Comparison of ENCODE assay signal across 9 mouse cellular contexts in genomic region chr7:34131959-34132354, GRCm38 (mm10). TPM values are rescaled to one million over a fixed set of nuclear protein-coding genes. Genes with fewer than 3 reads are reported as not detected.
DNase-seq lines count a peak whose midpoint lies in the region; ATAC-seq and TF ChIP-seq lines count a peak whose summit lies in the region.
"Had no signal": no experiment of that assay in that cellular context is flagged by ENCODE, and none has a peak within 500 bp of the region (broad histone marks: within the 10 kb centered on the region; RNA-seq: fewer than 3 reads in every experiment).

No protein-coding gene starts in this region.

- H3K9ac ChIP-seq in intestine, embryonic 14.5 days (ENCODE audit: low read length), result peak overlapping the region; percentile 96
- H3K9ac ChIP-seq in neural tube, embryonic 12.5 days, result peak overlapping the region; percentile 90

- TF ChIP-seq CTCF in kidney, adult 2 months (conservative IDR thresholded peaks at IDR 0.05; ENCODE audit: insufficient read depth, insufficient read length, low read depth, low read length), result no peak

- H3K4me3 ChIP-seq in kidney, adult 2 months (ENCODE audit: insufficient read depth, low read depth, low read length), result peak overlapping the region; percentile 84
- H3K4me3 ChIP-seq in brown adipose tissue, adult 24 weeks (ENCODE audit: insufficient read depth, low read depth, low read length), result peak overlapping the region; percentile 67
- peak overlapping the region; percentile 71 for H3K4me3 ChIP-seq in intestine, embryonic 14.5 days (ENCODE audit: low read depth, low read length)
- peak overlapping the region; percentile 81 for H3K4me3 ChIP-seq in neural tube, embryonic 12.5 days

- no peak for DNase-seq in kidney, adult 2 months
- DNase-seq in kidney, adult 9 months, result no peak
- peak; percentile 65 for DNase-seq in intestine, embryonic 14.5 days (ENCODE audit: low spot score)
- no peak for DNase-seq in ovary, postnatal 10 days (ENCODE audit: low spot score)
- no peak for DNase-seq in c-Kit-positive CD71-positive TER-119-positive erythroid progenitor cells, embryonic 14.5 days (ENCODE audit: low spot score)
- no peak for DNase-seq in testis, postnatal 14 days (ENCODE audit: low spot score)

- no peak for TF ChIP-seq POLR2A in kidney, adult 2 months (IDR thresholded peaks at IDR 0.05; ENCODE audit: low read depth, low read length)

- no peaks in the 10 kb centered on the region for H3K36me3 ChIP-seq in kidney, adult 2 months (ENCODE audit: control insufficient read depth, insufficient read depth, low read length)
- H3K36me3 ChIP-seq in intestine, embryonic 14.5 days (ENCODE audit: control insufficient read depth, insufficient read depth, low read length), result 0 out of 2 replicates have a peak, but pooled peaks cover 4% of the 10 kb centered on the region
- H3K36me3 ChIP-seq in neural tube, embryonic 12.5 days, result peaks cover 4% of the 10 kb centered on the region; the same call in 1 of the 2 replicates

- peak; percentile 22 for ATAC-seq in intestine, embryonic 14.5 days (replicated peaks; ENCODE audit: low FRiP score, low TSS enrichment, low read depth)
- ATAC-seq in neural tube, embryonic 12.5 days (ENCODE audit: low FRiP score, low read depth), result peak; percentile 12; the same call in 1 of the 2 replicates

- H3K4me1 ChIP-seq in kidney, adult 2 months (ENCODE audit: control insufficient read depth, insufficient read depth, low read length), result no peaks in the 10 kb centered on the region; the same call in 1 of the 2 replicates
- peaks cover 2% of the 10 kb centered on the region; the same call in 1 of the 2 replicates for H3K4me1 ChIP-seq in brown adipose tissue, adult 24 weeks (ENCODE audit: control insufficient read depth, insufficient read depth, insufficient read length, low read length)
- H3K4me1 ChIP-seq in intestine, embryonic 14.5 days (replicated peaks; ENCODE audit: control insufficient read depth, insufficient read depth, low read length), result peaks cover 19% of the 10 kb centered on the region
- peaks cover 9% of the 10 kb centered on the region for H3K4me1 ChIP-seq in neural tube, embryonic 12.5 days

- no peaks in the 10 kb centered on the region for H3K9me3 ChIP-seq in intestine, embryonic 14.5 days (ENCODE audit: control insufficient read depth, low read length)
- H3K9me3 ChIP-seq in neural tube, embryonic 12.5 days, result no peaks in the 10 kb centered on the region

- H3K27ac ChIP-seq in kidney, adult 2 months (ENCODE audit: insufficient read depth, low read depth, low read length), result no peak overlapping the region
- H3K27ac ChIP-seq in brown adipose tissue, adult 24 weeks (replicated peaks; ENCODE audit: low read depth, low read length), result no peak overlapping the region
- H3K27ac ChIP-seq in intestine, embryonic 14.5 days (ENCODE audit: low read depth), result no peak overlapping the region
- H3K27ac ChIP-seq in neural tube, embryonic 12.5 days, result no peak overlapping the region
- H3K27ac ChIP-seq: macrophage had no signal

- WGBS in kidney, adult 2 months, result 7% methylated on average over 3 of the region's 3 CpGs
- WGBS in intestine, embryonic 14.5 days, result 3% methylated on average over 3 of the region's 3 CpGs
- 16% methylated on average over 3 of the region's 3 CpGs for WGBS in neural tube, embryonic 12.5 days

- H3K4me2 ChIP-seq in intestine, embryonic 14.5 days (ENCODE audit: low read length), result peak overlapping the region; percentile 68
- peak overlapping the region; percentile 72 for H3K4me2 ChIP-seq in neural tube, embryonic 12.5 days (replicated peaks)

- no peaks in the 10 kb centered on the region for H3K27me3 ChIP-seq in kidney, adult 2 months (replicated peaks; ENCODE audit: control insufficient read depth, insufficient read depth, low read length)
- H3K27me3 ChIP-seq in intestine, embryonic 14.5 days (replicated peaks; ENCODE audit: control insufficient read depth, insufficient read depth, low read length), result no peaks in the 10 kb centered on the region
- no peaks in the 10 kb centered on the region for H3K27me3 ChIP-seq in neural tube, embryonic 12.5 days (replicated peaks)

RNA-seq across cellular contexts. Expression of gene Wtip, which starts 1.1 kb away (rescaled TPM):
- polyA plus RNA-seq in kidney, adult 2 months (2012; rRNA removed), result 22.6 and 28.7 TPM in 2 replicates
- polyA plus RNA-seq in brown adipose tissue, adult 24 weeks (2012; ENCODE audit: insufficient read depth, insufficient read length, missing spikeins), result 2.6 and 4.4 TPM in 2 replicates
- polyA plus RNA-seq in intestine, embryonic 14.5 days (2014; fragmentation: Nextera tagmentation; extraction: Ambion mirVana), result 5.3 and 5.5 TPM in 2 replicates
- 5.4 and 6.4 TPM in 2 replicates for polyA plus RNA-seq in neural tube, embryonic 12.5 days (2016; fragmentation: Nextera tagmentation; extraction: Ambion mirVana)

RNA-seq across cellular contexts. Expression of gene Scgb1b30, which starts 36.7 kb away (rescaled TPM):
- not detected in 2 replicates for polyA plus RNA-seq in kidney, adult 2 months (2012; rRNA removed)
- not detected in 2 replicates for polyA plus RNA-seq in brown adipose tissue, adult 24 weeks (2012; ENCODE audit: insufficient read depth, insufficient read length, missing spikeins)
- polyA plus RNA-seq in intestine, embryonic 14.5 days (2014; fragmentation: Nextera tagmentation; extraction: Ambion mirVana), result not detected in 2 replicates
- polyA plus RNA-seq in neural tube, embryonic 12.5 days (2016; fragmentation: Nextera tagmentation; extraction: Ambion mirVana), result not detected in 2 replicates
- polyA plus RNA-seq: macrophage had no signal

RNA-seq across cellular contexts. Expression of gene Uba2, which starts 37.4 kb away (rescaled TPM):
- polyA plus RNA-seq in kidney, adult 2 months (2012; rRNA removed), result 28.4 and 32.7 TPM in 2 replicates
- polyA plus RNA-seq in brown adipose tissue, adult 24 weeks (2012; ENCODE audit: insufficient read depth, insufficient read length, missing spikeins), result 39.0 and 39.9 TPM in 2 replicates
- 187 and 201 TPM in 2 replicates for polyA plus RNA-seq in intestine, embryonic 14.5 days (2014; fragmentation: Nextera tagmentation; extraction: Ambion mirVana)
- polyA plus RNA-seq in neural tube, embryonic 12.5 days (2016; fragmentation: Nextera tagmentation; extraction: Ambion mirVana), result 219 and 231 TPM in 2 replicates
